Mouse (Mus musculus) retina, embryonic 14.5 days (tissue): ENCODE data around the gene Syne2.

ENCODE experiments used
- DNase-seq: peaks from one replicate; pipeline ENCODE4 v3.0.0-alpha.2; 2015; ENCODE audit warnings: low spot score

The Syne2 gene

GRCm38 (mm10) chr12:75827751-75828150 is 9.8 kb downstream of the Syne2 start:
- no peak for DNase-seq

GRCm38 (mm10) chr12:75829616-75830015 is 11.7 kb downstream of the Syne2 start:
- no peak for DNase-seq

GRCm38 (mm10) chr12:75833149-75833959 is 15.4 kb downstream of the Syne2 start:
- DNase-seq: no peak

- DNase-seq: no peak
Observed at GRCm38 (mm10) chr12:75833960-75834729, 16.2 kb downstream of the Syne2 start.

GRCm38 (mm10) chr12:75836524-75836962 is 18.6 kb downstream of the Syne2 start:
- peak; percentile 36 for DNase-seq

- no peak for DNase-seq
Observed at GRCm38 (mm10) chr12:75837462-75837861, 19.5 kb downstream of the Syne2 start.

GRCm38 (mm10) chr12:75839083-75839736 is 21.3 kb downstream of the Syne2 start:
- DNase-seq: peak; percentile 36

GRCm38 (mm10) chr12:75841183-75841582 is 23.2 kb downstream of the Syne2 start:
- DNase-seq: no peak

- no peak for DNase-seq
Observed at GRCm38 (mm10) chr12:75844311-75844710, 26.4 kb downstream of the Syne2 start.

- no peak for DNase-seq
Observed at GRCm38 (mm10) chr12:75845070-75845469, 27.1 kb downstream of the Syne2 start.

GRCm38 (mm10) chr12:75846513-75846912 is 28.6 kb downstream of the Syne2 start:
- DNase-seq: no peak

GRCm38 (mm10) chr12:75850205-75850604 is 32.3 kb downstream of the Syne2 start:
- no peak for DNase-seq

- DNase-seq: no peak
Observed at GRCm38 (mm10) chr12:75851481-75851880, 33.5 kb downstream of the Syne2 start.

- DNase-seq: no peak
Observed at GRCm38 (mm10) chr12:75852384-75852783, 34.5 kb downstream of the Syne2 start.

GRCm38 (mm10) chr12:75853559-75853958 is 35.6 kb downstream of the Syne2 start:
- DNase-seq: no peak

- no peak for DNase-seq
Observed at GRCm38 (mm10) chr12:75855051-75855453, 37.1 kb downstream of the Syne2 start.

- DNase-seq: no peak
Observed at GRCm38 (mm10) chr12:75855621-75856020, 37.7 kb downstream of the Syne2 start.

- DNase-seq: no peak
Observed at GRCm38 (mm10) chr12:75856096-75856868, 38.3 kb downstream of the Syne2 start.

GRCm38 (mm10) chr12:75859936-75860335 is 42.0 kb downstream of the Syne2 start:
- no peak for DNase-seq

GRCm38 (mm10) chr12:75860843-75861242 is 42.9 kb downstream of the Syne2 start:
- DNase-seq: peak; percentile 16

- no peak for DNase-seq
Observed at GRCm38 (mm10) chr12:75865166-75865565, 47.2 kb downstream of the Syne2 start.
